8 mouse cellular contexts compared by ENCODE assay signal in genomic region chr4:108383183-108383714, GRCm38 (mm10). TPM values are rescaled to one million over a fixed set of nuclear protein-coding genes. Genes with fewer than 3 reads are reported as not detected.
DNase-seq lines count a peak whose midpoint lies in the region; ATAC-seq and TF ChIP-seq lines count a peak whose summit lies in the region.

Gene Shisal2a (minus strand): TSS chr4:108383349.

- H3K4me3 ChIP-seq in intestine, postnatal 0 days (ENCODE audit: low read depth, low read length): peak within 1 kb of the TSS; percentile 40
- H3K4me3 ChIP-seq in midbrain, postnatal 0 days (ENCODE audit: low read depth, low read length): peak within 1 kb of the TSS; percentile 45

- peaks cover 30% of the 10 kb centered on the region for H3K27me3 ChIP-seq in intestine, postnatal 0 days (replicated peaks; ENCODE audit: control insufficient read depth, insufficient read depth, low read length)
- H3K27me3 ChIP-seq in midbrain, postnatal 0 days (ENCODE audit: insufficient read depth, low read length): no peaks in the 10 kb centered on the region

- WGBS in intestine, postnatal 0 days: 5% methylated on average over 55 of the region's 55 CpGs
- whole genome bisulfite sequencing in midbrain, postnatal 0 days: 2% methylated on average over 51 of the region's 55 CpGs

- H3K27ac ChIP-seq in intestine, postnatal 0 days (ENCODE audit: low read depth, low read length): no peak within 1 kb of the TSS
- peak within 1 kb of the TSS; percentile 63; the same call in 1 of the 2 replicates for H3K27ac ChIP-seq in midbrain, postnatal 0 days (ENCODE audit: low read depth, low read length)

- TF ChIP-seq CTCF in intestine, postnatal 0 days (IDR thresholded peaks at IDR 0.05; ENCODE audit: low read depth): peak; percentile 49
- TF ChIP-seq CTCF in midbrain, postnatal 0 days (IDR thresholded peaks at IDR 0.05): peak; percentile 51

- no peaks in the 10 kb centered on the region for H3K9me3 ChIP-seq in intestine, postnatal 0 days (ENCODE audit: control insufficient read depth)
- no peaks in the 10 kb centered on the region for H3K9me3 ChIP-seq in midbrain, postnatal 0 days (ENCODE audit: low read length)

- DNase-seq in adrenal gland, postnatal 10 days: peak; percentile 31
- no peak for DNase-seq in adrenal gland, postnatal 4 days (ENCODE audit: low spot score in 2 of 2)
- peak; percentile 39 for DNase-seq in ovary, postnatal 36 days (ENCODE audit: low spot score)
- no peak for DNase-seq in ovary, postnatal 10 days (ENCODE audit: low spot score)
- peak; percentile 27 for DNase-seq in midbrain, postnatal 0 days (ENCODE audit: low spot score)
- DNase-seq in Muller cell, postnatal 12 days (ENCODE audit: inconsistent ontology term): no peak
- no peak for DNase-seq in c-Kit-positive CD71-positive TER-119-positive erythroid progenitor cells, embryonic 14.5 days (ENCODE audit: low spot score)

- no peak for ATAC-seq in intestine, postnatal 0 days
- peak; percentile 60 for ATAC-seq in midbrain, postnatal 0 days (ENCODE audit: low FRiP score)

- H3K4me2 ChIP-seq in intestine, postnatal 0 days (replicated peaks; ENCODE audit: low read depth): peak within 1 kb of the TSS; percentile 71
- H3K4me2 ChIP-seq in midbrain, postnatal 0 days (ENCODE audit: low read depth, low read length, poor library complexity, severe bottlenecking): peak within 1 kb of the TSS; percentile 72

- no peaks in the 10 kb centered on the region for H3K4me1 ChIP-seq in intestine, postnatal 0 days (replicated peaks; ENCODE audit: control insufficient read depth, insufficient read depth, low read length)
- H3K4me1 ChIP-seq in midbrain, postnatal 0 days (ENCODE audit: insufficient read depth, low read length): peaks cover 6% of the 10 kb centered on the region; the same call in 1 of the 2 replicates

- no peaks in the 10 kb centered on the region for H3K36me3 ChIP-seq in intestine, postnatal 0 days (ENCODE audit: control insufficient read depth, insufficient read depth)
- H3K36me3 ChIP-seq in midbrain, postnatal 0 days (ENCODE audit: insufficient read depth, low read length): no peaks in the 10 kb centered on the region; the same call in 1 of the 2 replicates

- 0 out of 2 replicates have a peak within 1 kb of the TSS, but pooled peaks have one; percentile 34 for H3K9ac ChIP-seq in intestine, postnatal 0 days (ENCODE audit: low read depth, low read length)
- peak within 1 kb of the TSS; percentile 66 for H3K9ac ChIP-seq in midbrain, postnatal 0 days (replicated peaks; ENCODE audit: low read length, poor library complexity, severe bottlenecking)

RNA-seq across cellular contexts. Expression of gene Shisal2a, which starts in this region (rescaled TPM):
- 1 to 10 TPM; 2.7 to 5.9 TPM for total RNA-seq in adrenal gland, postnatal 10 days (2021)
- 1 to 10 TPM; 6.9 to 7.6 TPM for total RNA-seq in adrenal gland, postnatal 4 days (2021)
- 0.50 and 0.55 TPM in 2 replicates for polyA plus RNA-seq in intestine, postnatal 0 days (2015; fragmentation: Nextera tagmentation; extraction: Ambion mirVana)
- total RNA-seq in midbrain, postnatal 0 days (2014; rRNA removed): 0.49 and 5.5 TPM in 2 replicates
- polyA plus RNA-seq in midbrain, postnatal 0 days (2015; fragmentation: Nextera tagmentation; extraction: Ambion mirVana): 12.6 and 15.5 TPM in 2 replicates

Comparison
In these comparisons a context has a peak if more than half of its experiments do, and no peak if none do; other contexts are left out.
1. DNase-seq: peak in adrenal gland, postnatal 10 days (single experiment), ovary, postnatal 36 days (single experiment) and midbrain, postnatal 0 days (single experiment); none in adrenal gland, postnatal 4 days (0 of 2), ovary, postnatal 10 days (single experiment), Muller cell, postnatal 12 days (single experiment) and c-Kit-positive CD71-positive TER-119-positive erythroid progenitor cells, embryonic 14.5 days (single experiment).